Mouse (Mus musculus) kidney, adult 18-20 months (tissue): ENCODE results near the gene Doc2g.
"Not testable (repeated sequence)": the region's sequence is repeated elsewhere in the genome, so short reads cannot be mapped to it uniquely, and the experiment has no call there.

Experiments used
- DNase-seq: peaks from one replicate; pipeline ENCODE4 v3.0.0; 2021

Gene Doc2g

DNA sequence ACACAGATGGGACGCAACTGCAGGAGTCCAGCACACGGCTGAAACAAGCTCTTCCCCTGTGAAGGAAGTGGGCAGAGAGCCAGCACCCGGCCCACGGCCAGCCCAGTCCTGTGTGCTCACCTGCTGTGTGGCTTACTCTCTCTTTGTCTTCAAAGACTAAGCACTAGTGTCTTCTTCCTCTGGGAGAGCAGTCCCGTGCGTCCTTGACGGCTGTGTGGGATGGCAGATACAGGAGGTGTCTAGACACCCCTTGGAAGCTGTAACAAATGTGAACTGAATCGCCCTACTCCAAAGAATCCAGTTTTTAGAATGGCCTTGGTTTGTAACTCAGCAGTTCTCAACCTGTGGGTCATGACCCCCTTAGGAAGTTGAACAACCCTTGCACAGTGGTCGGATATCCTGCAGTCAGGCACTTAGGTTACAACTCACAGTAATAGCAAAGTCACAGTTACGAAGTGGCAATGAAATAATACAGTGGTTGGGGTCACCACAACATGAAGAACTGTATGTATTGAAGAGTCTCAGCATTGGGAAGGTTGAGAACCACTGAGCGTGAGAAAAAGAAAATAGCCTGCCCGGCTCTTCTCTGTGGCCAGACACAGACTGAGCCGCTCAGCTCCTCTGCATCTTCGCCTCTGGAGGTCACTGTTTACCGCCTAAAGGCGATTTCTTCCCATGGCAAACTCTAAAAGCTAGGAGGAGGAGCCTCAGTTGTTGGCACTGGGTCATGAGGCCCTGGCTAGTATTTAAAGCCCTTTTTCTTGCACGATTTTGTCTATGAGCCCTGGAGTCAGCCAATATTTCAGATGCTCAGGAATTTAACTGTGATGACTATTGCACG lies 15.8 kb downstream of the Doc2g start:
- peak; percentile 84 for DNase-seq

DNA sequence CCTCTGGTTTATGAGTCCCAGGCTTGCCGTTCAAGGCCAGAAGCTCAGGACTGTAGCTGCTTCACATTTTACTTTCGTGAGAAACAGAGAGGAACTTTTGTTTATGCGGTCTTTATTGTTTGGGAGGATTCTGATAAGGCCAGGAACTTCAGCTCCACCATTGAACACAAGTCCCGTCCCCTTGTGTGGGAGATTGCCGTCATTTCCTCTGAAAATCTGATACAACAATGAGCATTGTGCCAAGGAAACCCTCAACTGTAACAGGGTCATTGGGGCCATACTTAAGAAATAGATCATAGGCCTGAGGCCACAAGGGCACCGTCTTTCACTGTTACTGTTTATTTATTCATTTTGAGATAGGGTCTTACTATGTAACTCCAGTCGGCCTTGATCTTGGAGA lies 20.1 kb downstream of the Doc2g start:
- no peak for DNase-seq

DNA sequence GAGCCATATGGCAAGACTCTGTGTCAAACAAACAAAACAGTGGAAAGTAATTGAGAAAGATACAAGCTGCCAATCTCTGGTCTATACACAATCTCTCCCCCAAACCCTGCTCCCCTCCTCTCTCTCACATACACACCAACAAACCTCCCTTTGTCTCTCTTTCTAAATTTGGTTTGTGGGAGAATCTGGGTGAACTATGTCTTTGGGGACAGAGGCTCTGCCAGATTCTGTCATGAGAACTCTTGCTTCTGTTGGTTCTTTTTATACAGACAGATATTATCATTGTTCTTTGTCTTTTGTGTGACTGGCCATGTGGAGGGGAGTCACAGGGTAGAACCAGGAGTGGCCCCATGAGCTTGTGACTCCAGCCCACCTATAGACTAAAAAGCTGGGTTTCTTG lies 24.5 kb downstream of the Doc2g start:
- DNase-seq: no peak

DNA sequence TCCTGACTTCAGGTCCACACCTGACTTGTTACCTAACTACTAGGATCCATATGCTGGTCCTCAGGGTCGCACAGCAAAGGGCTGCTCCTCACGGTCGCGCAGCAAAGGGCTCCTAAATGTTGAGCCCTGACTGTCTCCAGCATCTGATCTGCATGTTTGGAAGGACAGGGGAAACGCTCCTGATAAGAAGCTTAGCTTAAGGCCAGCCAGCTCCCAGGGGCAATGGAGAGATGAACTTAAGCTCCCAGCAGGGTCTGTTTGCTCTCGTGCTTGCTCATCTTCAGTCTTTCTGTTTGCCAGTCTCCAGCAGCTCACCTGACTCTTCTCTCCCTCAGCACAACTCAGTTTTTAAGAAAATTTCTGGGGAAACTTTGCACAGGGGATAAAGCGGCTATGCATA lies 29.6 kb downstream of the Doc2g start:
- DNase-seq: no peak

DNA sequence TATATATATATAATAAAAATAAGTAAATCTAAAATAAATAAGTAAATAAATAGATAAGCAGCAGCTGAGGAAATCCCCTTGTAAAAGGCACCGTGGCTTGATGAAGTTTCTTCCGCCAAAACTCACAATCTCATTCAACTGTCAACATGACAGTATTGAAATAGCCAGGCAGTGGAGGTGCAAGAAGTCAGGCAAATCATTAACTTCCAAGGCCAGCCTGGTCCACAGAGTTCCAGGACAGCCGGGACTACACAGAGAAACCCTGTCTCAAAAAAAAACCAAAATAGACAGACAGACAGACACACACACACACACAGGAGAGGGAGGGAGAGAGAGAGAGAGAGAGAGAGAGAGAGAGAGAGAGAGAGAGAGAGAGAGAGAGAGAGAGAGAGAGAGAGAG lies 30.2 kb downstream of the Doc2g start:
- peak; percentile 34 for DNase-seq

DNA sequence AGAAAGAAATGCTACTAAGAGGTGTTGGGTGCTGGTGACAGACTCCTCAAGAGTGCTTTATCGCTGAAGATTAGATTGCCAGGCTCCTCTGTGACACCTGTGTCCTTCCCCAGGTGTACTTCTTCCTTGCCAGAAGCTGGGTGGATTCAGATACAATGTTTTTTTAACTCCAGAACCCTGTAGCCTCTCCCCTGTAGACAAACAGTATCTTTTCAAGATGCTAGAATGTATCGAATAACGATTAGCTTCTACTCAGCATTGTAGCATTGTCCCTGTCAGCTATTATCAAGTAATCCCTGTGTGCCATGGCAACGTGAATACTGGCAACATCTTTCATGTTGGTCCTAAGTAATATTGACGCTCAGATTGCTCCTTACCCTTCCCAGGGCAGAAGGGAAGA lies 30.6 kb downstream of the Doc2g start:
- no peak for DNase-seq

DNA sequence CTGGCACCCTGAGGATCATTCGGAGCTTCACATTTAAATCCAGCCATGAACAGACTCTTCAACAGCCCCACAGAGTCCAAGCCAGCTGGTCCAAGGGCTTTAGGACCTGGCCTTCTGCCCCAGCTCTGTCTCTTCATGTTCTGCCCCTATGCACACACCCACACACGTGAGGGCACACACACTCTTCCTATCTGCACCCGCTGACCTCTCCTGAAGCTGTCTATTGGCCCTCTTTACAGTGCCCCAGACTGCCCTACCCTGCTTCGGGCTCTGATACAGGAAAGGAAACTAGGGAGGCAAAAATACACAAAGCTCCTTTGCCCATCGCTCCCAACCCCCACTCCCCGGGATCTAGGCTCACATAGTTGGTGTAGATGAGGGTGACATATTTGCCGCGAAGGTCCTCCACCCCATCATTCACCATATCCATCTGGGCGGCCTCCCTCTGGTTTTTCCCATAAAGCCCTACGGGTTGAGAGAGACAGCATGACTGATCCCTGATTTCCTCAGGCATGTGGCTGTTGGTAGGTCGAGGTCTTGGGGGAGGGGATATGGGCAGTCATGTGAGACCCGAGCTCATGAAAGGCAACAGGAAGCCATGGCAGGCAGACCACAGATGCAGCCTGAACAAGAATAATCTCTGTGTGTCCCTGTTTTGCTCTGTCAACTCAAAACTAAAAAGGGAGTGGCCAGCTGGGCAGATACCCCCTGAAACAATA lies 33.4 kb downstream of the Doc2g start:
- DNase-seq: no peak

DNA sequence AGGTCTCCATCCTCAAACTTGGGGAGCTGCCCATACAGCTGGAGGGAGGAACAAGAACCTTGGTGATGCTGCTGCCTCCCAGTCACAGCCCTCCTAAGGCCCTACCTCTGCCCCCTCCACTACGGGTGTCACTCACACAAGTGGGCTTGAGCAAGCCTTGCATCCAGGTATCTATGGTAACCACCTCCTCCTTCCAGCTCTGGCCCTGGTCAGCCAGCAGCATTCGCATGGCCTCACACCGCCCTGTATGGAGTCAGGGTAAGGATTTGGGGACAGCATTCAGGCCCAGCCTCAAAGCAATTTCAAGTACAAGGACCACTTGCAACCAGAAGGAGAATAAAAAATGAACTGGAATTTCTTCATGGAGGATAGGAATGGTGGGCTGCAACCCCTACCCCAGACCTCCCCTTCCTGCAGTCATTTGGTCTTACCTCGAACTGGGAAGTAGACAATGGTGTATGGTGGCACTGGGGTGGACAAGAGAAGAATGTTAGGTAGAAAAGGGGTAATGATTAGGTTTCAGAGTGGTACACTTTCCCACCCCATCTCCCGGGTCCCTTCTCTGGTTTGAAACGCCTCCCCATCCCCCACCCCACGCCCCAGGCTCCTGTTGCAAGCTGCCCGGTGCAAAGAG lies 34.2 kb downstream of the Doc2g start:
- not testable (repeated sequence) for DNase-seq

DNA sequence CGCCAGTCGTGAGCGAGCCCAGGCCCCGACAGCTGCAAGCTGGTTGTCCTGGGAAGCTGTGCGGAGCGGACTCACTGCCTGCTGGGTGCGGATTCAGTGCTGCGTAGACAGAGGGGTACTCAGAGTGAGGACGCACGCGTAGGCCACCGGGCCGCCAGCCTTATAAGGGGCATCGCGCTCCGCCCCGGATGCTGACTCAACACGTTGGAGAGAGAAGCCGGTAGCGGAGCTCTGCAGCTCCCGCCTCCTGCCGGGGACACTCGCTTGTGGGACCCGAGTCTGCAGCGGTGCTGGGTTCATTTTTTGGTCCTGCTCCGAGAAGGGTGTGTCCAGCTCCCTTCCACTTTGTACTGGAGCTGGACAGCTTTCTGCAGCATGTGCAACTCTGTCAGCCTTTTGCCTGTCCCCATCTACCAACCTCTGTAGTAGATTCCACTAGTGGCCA lies 34.7 kb downstream of the Doc2g start, which contains the start of gene Gstp1:
TSS of gene Gstp1 (minus strand) at position 198 of the 445 bp plus-strand sequence.
- peak; percentile 89 for DNase-seq

DNA sequence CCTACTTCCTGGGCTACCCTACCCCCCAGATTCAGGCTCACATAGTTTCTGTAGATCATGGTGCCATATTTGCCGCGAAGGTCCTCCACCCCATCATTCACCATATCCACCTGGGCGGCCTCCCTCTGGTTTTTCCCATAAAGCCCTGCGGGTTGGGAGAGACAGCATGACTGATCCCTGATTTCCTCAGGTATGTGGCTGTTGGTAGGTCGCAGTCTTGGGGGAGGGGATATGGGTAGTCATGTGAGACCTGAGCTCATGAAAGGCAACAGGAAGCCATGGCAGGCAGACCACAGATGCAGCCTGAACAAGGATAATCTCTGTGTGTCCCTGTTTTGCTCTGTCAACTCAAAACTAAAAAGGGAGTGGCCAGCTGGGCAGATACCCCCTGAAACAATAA lies 37.8 kb downstream of the Doc2g start:
- DNase-seq: not testable (repeated sequence)

DNA sequence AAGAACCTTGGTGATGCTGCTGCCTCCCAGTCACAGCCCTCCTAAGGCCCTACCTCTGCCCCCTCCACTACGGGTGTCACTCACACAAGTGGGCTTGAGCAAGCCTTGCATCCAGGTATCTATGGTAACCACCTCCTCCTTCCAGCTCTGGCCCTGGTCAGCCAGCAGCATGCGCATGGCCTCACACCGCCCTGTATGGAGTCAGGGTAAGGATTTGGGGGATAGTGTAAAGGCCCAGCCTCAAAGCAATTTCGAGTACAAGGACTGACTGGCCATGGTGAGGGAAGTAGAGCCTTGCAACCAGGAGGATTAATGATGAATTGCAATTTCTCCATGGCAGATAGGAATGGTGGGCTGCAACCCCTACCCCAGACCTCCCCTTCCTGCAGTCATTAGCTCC lies 38.4 kb downstream of the Doc2g start:
- DNase-seq: not testable (repeated sequence)

DNA sequence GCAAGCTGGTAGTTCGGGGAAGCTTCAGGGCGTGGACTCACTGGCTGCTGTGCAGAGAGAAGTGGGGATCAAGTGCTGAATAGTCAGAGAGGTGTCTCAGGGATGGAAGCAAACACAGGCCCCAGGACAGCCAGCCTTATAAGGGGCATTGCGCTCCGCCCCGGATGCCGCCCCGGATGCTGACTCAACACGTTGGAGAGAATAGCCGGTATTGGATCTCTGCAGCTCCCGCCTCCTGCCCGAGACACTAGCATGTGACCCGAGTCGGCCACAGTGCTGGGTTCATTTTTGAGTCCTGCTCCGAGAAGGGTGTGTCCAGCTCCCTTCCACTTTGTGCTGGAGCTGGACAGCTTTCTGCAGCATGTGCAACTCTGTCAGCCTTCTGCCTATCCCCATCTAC lies 39.0 kb downstream of the Doc2g start:
- DNase-seq: no peak

DNA sequence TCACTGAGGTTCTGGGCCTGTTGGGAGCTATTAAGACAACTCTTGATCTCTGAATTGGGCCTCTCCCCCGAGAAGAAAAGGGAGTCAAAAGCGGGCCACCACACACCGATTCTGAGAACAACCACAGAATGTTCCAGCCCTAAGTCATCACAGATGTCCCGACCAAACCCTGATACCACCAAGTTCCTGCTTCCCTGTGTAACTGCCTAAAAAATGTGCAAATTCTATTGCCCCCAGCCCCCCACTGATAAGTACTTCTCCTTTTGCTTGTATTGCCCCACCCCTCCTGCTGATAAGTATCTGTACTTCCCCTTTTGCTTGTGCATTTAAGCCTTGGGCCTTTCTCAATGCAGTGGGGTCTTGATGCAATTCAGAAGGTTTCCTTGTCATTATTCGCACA lies 41.0 kb downstream of the Doc2g start:
- not testable (repeated sequence) for DNase-seq

DNA sequence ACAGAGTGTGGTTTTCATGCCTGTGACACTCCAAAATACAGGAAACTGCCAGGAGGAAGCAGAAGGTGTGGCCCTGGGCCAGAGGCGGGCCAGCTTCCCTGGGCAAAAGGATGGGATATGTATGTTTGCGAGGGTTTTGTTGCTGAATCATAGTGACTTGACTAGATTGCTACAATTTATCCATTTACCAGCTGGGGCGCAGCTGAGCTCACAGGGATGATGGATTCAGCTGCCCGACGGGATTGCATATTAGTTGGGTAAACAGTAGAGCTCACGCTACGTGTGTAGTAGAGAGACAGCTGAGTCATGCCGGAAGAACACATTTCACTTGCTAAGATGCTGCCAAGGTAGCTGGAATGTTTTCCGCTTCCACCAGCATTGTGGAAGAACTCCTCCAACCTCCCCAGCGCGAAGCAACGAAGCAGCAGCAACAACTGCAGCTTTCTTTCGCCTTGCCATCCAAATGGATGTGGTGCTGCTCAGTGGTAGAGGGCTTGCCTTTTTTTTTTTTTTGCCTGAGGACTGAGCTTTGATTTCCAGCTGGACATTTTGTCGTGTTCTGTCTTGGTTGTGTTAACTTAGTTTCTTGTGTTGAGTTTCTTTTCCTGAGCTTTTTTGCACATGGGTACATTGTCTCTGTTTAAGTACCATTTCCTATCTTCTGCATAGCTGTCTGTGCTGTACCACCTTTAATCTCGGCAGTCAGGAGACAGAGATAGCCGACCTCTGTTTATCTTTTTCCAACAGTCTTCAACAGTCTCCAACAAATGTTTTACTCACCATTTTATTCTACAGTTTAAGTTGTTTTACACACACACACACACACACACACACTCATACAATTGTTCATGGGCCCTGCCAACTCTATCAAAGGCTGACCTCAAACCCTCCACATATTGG lies 43.1 kb downstream of the Doc2g start, which contains the start of gene Gstp2:
TSS of gene Gstp2 (minus strand) at position 58 of the 900 bp plus-strand sequence.
- DNase-seq: peak; percentile 84

DNA sequence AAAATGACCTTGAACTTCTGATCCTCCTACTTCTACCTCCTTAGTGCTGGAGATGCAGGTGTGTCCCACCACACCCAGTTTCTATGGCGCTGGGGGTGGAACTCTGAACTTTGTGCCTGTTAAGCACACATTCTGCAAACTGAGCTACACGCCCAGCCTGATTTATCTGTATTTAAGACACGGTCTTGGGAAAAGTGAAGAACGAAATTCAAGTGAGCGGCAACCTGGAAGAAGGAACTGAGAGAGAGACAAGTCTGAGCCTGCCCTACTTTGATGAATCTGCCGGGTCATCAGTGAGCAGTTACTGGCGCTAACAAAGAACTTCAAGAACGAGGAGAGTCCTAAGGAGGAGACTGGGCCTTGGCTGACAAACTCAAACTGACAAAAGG lies 43.7 kb downstream of the Doc2g start:
- DNase-seq: no peak

DNA sequence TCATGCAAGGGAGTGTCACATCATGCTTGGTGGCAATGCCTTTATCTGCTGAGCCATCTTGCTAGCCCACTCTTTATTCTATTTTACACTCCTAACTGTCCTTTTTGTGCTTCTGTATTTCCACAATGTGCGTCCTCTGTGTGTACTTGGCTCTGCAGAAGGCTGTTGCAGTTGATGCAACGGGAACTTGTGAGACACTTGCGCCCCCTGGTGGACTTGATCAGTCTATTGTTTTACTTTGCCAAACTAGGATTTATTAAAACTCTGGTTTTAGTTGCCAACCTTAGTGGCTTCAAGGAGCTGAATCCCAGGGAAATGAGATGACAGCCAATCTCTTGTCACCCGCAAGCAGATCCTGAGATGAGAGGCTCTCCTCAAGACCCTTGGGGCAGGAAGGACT lies 44.7 kb downstream of the Doc2g start:
- DNase-seq: peak; percentile 83

DNA sequence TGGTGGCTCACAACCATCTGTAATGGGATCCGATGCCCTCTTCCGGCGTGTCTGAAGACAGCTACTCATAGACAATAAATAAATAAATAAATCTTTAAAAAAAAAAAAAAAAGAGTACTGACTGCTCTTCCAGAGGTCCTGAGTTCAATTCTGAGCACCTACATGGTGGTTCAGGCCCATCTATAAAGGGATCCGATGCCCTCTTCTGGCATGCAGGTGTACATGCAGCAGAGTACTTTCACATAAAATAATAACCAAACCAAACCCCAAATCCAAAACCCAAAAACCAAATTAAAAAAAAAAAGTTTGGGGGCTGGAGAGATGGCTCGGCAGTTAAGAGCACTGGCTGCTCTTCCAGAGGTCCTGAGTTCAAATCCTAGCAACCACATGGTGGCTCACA lies 46.0 kb downstream of the Doc2g start:
- DNase-seq: not testable (repeated sequence)

DNA sequence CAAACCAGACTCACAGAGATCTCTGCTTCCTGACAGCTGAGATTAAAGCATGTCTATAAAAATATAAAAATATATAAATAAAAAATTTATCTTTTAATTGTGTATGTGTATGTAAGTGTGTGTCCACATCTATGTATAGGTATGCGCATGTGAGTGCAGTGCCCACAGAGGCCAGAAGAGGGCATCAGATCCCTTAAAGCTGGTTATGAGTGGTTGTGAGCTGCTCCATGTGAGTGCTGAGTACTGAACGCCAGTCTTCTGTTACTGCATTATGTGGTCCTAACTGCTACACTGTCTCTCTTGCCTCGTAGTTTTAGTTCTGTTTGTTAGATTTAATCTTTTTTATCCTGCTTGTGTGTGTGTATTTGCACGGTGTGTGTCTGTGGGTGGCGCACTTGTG lies 47.9 kb downstream of the Doc2g start:
- no peak for DNase-seq

DNA sequence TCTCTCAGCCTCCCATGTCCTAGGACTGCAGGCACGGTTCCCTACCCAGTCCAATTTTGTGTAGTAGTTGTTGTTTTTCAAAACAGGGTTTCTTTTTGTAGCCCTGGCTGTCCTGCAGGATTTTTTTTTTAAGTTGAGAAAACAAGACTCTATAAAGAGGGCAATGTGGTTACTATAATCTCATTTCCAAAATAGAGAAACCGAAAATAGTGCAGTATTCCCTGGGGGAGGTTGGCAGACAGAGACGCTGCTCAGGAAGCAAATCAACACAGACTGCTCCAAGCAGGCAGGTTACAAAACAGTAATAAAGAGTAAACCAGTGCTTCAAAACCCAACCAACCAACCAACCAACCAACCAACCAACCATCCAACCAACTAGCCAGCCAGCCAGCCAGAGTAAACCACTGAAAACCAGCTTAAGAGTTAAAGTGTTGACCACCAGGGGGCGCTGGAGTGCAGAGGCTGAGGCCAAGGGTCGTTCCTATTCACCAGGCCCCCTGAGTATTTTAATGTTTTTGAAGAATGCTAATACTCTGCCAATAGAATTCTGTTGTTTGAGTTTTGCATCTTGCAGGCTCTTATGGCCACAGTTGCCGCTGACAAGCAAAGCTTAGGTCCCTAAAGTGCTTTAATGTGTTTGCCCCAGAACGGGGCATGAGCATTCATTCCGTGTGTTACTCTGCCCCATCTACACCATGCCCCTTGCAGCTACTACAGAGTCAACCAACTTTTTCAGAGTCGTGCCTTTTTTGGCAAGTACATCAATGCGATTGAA lies 48.8 kb downstream of the Doc2g start:
- peak; percentile 79 for DNase-seq

DNA sequence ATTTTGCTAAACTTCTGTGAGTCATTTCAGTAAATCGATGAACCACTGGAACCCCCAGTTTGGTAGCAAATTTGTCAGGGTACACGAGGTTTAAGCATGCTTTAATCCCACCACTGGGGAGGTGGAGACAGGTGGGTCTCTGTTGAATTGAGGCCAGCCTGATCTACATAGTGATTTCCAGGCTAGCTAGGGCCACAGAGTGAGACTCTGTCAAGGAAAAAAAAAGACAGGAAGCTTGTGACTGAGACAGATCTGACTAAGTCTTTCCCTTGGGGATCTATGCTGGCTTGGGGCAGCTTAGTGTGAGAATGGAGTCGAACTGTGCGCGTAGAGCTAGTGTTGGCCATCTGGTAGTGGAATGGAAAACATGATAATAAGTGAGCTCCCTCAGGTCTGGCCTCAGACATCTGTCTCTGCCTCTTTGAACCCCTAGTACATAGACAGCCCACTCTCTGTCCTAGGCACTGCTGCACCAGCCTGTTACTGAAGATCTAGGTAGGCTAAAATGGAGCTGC lies 49.5 kb downstream of the Doc2g start:
- DNase-seq: no peak

DNA sequence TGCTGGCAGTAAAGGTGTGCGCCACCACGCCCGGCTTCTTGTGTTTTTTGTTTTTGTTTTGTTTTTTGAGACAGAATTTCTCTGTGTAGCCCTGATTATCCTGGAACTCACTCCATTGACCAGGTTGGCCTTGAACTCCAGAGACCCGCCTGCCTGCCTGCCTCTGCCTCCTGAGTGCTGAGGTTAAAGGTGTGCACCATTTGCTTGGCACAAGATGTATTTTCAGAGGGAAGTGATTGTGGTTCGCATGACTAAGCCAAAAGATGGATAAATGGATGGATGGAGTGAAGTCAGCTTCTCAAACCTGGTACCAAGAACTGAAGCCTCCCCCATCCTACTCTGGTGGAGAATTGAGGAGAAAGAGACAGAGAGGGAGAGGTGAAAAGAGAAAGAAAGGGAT lies 51.5 kb downstream of the Doc2g start:
- no peak for DNase-seq
